Mouse (Mus musculus): ENCODE measurements around the gene Rxra. TPM values are rescaled to one million over a fixed set of nuclear protein-coding genes. Genes with fewer than 3 reads are reported as not detected.

The Rxra gene
- 10 to 100 TPM; 21.2 to 28.6 TPM for polyA plus RNA-seq (2017; shearing (Covaris generic))

DNA sequence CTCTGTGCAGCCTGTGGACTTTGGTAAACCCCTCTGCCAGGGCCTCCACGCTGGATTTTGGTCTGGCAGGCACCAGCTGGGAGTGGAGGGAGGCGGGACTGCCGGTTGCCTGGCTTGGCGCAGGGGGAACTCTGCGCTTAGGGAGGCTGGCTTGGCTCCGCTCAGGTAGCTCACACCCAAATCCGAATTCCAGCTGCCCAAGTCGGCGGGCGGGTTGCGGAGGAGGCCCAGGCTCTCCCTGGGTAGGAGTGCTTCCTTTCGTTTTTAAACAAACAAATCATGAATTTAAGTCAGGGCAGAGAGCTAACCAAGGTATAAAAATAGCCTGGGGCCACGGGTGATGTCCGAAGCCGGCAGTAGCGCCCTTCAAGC, at the start of gene Rxra:
Gene Rxra, plus strand, starts transcription at position 335 of the 372 bp plus-strand sequence.

Other genes starting within 250 kb of the Rxra start
- gene Vav2, start 249.4 kb upstream of the Rxra start, polyA plus RNA-seq (2017; shearing (Covaris generic)), result 10 to 100 TPM in 1 of 2 experiments, 1 to 10 TPM in 1; 8.6 to 23.4 TPM
- under 1 TPM in 1 of 2 experiments, not detected in 1; 0.12 TPM for gene Brd3os, start 234.1 kb upstream of the Rxra start, polyA plus RNA-seq (2017; shearing (Covaris generic))
- gene Brd3, start 168.8 kb upstream of the Rxra start, polyA plus RNA-seq (2017; shearing (Covaris generic)), result 10 to 100 TPM; 34.3 to 47.0 TPM
- gene Wdr5, start 161.3 kb upstream of the Rxra start, polyA plus RNA-seq (2017; shearing (Covaris generic)), result 10 to 100 TPM; 28.8 to 33.6 TPM
- under 1 TPM; 0.05 to 0.26 TPM for gene Col5a1, start 210.0 kb downstream of the Rxra start, polyA plus RNA-seq (2017; shearing (Covaris generic))